Mouse (Mus musculus) cerebellum, adult 9-11 months (tissue): ENCODE results near the gene Cend1.
"Not testable (repeated sequence)": the region's sequence is repeated elsewhere in the genome, so short reads cannot be mapped to it uniquely, and the experiment has no call there.

Source experiments
- DNase-seq: peaks from one replicate; pipeline ENCODE4 v3.0.0; 2022

Gene Cend1

DNA sequence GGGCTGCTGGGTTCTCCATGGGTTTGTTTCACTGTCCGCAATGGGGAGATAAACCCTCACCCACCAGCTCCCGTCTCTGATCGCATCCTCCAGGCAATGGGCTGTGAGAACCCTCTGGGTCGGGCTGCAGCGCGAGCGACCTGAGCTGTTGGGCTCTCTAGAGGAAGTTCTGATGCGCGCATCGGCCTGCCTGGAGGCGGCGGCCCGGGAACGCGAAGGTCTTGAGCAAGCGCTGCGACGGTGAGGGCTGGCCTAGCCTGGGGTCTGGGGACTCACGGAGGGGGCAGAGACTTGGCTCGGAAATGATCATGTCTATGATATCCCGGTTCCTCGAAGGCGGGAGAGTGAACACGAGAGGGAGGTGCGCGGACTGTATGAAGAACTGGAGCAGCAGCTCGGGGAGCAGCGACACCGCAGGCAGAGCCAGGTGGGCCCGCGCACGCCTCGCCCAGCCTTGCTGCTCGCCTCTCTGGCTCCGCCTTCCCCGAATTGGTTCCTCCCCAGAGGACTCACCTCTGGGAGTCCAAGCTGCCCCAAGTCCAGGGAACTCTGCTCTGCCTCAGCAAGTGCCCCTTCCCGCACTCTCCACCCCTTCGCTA is 35.4 kb upstream of the Cend1 start:
- DNase-seq, result peak; percentile 57

DNA sequence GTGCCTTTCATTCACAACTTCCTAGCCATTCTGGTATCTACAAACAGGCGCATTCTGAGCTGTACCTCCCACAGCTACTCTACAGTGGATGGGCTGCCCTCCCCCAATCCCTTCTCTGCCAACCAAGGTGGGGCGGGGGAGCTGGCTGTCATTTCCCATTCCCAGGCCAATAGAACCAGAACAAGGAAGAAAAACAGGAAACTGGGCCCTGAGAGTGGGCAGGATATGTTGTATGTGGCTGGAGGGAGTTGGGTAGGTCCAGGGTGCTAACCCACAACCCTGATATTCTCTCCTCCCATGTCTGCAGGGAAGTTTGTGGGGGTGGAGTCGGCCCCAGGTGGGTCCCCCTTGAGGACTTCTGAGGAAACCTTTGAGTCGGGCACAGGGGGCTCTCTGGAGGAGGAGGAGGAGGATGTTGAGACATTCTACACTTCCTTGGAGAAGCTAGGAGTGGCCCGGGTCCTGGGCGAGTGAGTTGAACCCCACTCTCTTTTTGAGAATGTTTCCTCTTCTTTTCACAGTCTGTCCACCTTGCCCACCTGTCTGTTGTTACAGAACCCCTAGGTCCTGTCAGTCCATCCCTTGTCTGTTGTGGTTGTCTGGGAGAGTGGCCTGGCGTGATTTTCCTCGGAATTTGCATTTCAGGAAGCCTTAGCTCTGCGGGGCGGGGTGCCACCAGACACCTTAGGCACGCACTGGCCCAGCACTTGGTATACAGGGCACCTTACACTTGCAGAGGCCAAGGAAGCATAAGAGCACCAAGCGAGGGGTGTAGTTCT is 34.7 kb upstream of the Cend1 start:
- peak; percentile 52 for DNase-seq

DNA sequence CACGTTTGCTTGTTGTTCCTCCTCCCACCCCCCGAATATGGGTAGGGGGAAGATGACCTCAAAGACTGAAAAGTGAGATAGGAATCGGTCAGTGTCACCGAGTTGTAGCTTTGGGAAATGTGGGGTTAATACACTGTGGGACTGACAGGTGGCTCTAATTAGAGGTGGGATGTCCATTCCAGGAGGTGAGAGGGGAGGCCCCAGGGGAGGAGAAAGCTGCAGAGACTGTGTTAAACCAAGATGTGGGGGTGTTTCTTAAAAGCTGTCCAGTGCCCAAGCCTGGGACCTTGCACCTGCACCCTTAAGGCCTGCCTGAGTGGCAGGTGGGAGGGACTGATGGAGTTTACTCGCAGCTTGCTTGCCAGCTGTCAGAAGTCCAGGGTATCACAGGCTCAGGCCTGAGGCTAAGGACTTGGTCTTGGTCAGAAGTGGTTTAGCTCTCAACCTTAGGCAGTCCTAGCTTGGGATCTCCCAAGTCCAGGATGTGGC is 33.1 kb upstream of the Cend1 start:
- DNase-seq, result peak; percentile 71

DNA sequence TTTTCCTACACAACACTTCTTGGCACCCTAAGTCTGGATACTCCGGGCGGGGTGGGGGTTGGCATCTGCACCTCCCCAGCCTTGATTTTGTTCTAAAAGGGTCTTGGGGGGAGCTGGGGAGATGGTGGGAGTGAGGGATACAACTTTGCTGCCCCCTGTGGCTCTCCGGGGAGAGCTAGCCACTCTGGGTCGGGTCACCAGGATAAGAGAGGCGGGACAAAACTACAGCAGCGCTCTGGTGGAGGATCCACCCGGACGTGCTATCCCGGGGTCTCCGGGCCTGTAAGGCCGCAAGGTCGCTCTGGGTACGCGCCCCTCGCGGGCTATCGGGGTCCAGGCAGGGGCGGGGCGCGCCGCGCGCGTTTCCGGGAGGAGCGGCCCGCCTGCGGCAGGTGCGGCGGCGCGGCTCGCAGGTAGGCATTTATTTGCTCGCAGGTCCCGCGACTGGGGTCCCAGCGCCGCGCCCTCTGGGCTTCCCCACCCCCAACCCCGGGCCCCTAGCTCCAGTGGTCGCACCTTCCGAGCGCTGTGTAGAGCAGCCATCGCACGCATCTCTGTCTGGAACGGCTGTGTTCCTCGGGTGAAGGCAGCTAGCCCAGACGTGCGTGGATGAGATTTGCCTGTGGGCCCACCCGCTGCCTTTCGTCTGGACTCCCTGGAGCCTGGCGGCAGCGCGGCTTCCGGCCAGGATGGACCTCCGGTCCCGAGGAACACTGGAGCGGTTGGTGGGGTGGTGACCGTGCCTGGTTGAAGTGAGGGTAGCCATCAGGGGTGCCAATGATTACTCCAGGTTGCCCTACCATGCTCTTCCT is 32.4 kb upstream of the Cend1 start:
- DNase-seq, result peak; percentile 66

DNA sequence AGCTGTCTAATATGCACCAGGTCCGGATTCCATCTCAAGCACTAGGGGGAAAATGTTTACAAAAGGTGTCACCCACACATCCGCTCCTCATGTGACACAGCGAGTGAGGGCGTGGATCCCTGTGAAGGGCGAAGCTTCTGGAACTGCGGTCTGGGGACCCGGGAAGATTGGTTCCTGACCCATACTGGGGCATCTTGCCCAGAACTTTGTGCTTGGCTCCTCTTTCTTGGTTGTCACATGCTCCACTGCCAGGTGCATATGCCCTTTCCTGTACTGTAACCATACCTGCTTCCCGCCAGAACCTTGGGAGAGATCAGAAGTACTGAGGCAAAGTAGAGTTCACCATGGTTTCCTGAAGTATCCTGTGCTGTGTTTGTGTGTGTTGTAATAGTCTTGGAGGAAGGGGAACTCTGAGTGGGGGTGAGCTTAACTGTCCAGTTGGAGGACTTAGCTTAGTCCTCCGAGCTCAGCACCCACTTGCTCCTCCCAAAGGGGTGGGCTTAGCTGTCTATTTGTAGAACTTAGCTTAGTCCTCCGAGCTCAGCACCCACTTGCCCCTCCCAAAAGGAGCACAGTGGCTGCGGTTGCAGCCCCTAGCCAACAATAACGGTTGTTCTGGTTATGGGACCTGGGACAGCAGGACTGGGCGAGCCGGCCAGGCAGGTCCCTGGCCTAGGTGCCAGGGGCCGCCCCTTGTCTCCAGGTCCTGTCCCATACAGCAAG is 31.3 kb upstream of the Cend1 start, which contains the start of gene Cracr2b:
TSS of gene Cracr2b (plus strand) at position 704 of the 723 bp plus-strand sequence.
- DNase-seq, result peak; percentile 75

DNA sequence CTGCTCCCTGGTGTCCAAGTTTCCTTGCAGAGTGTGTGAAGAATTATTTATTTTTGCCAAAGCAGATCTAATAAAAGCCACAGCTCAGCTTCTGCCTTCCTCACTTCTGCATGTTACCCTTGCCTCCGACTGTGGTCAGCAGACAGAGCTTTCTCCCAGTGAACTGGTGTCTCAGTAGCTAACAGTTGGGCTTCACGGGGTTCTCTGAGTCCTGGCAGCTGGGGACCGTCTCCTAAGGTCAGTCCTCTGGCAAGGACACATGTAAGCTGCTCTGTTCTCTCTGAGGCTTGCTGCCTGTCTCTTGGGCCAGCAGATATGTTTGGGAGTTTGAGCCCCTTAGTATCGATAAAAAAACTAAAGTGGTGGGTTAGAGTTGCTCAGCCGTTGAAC is 30.7 kb upstream of the Cend1 start:
- DNase-seq, result no peak

DNA sequence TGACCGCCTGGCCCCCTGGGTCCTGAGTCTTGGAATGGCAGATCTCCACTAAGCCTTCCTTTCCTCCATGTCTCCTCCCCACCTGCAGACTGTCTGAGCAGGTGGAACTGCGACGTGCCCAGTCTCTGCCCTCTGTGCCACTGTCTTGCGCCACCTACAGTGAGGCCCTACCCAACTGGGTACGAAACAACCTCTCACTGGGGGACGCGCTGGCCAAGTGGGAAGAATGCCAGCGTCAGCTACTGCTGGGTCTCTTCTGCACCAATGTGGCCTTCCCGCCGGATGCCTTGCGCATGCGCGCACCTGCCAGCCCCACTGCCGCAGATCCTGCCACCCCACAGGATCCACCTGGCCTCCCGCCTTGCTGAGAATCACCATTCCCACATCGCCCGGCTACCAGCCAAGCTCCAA is 30.0 kb upstream of the Cend1 start:
- DNase-seq, result peak; percentile 91

DNA sequence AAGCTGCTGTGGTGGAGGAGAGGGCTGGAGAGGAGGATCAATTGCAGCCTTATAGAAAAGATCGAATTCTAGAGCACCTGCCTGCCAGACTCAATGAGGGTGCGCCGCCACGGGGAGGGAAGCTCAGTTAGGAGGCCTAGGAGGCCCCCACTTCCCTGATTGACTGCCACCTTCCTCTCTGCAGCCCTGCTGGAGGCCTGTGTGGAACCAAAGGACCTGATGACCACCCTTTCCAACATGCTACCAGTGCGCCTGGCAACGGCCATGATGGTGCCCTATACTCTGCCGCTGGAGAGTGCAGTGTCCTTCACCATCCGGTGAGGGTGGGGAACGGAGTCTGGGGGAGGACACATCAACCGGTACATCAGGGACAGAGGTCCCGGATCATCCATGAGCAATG is 29.4 kb upstream of the Cend1 start:
- DNase-seq, result no peak

DNA sequence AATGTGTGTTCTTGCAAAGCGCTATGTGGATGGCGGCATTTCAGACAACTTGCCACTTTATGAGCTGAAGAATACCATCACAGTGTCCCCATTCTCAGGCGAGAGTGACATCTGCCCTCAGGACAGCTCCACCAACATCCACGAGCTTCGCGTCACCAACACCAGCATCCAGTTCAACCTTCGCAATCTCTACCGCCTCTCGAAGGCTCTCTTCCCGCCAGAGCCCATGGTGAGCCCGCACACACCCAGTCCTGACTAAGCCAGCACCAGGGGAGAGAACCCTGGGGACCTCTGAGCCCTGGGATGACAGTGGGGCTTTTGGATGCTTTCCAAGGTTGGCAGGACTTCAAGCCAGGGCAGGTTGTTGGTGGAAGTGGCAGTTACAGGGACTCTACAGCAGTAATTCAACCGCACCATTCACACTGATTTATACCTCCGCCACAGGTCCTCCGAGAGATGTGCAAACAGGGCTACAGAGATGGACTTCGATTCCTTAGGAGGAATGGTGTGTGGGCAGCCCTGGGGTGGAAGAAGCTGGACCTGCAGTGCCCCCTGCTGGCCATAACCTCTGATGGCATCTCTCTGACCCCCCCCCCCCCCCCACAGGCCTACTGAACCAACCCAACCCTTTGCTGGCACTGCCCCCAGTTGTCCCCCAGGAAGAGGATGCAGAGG is 28.8 kb upstream of the Cend1 start:
- DNase-seq, result peak; percentile 78

DNA sequence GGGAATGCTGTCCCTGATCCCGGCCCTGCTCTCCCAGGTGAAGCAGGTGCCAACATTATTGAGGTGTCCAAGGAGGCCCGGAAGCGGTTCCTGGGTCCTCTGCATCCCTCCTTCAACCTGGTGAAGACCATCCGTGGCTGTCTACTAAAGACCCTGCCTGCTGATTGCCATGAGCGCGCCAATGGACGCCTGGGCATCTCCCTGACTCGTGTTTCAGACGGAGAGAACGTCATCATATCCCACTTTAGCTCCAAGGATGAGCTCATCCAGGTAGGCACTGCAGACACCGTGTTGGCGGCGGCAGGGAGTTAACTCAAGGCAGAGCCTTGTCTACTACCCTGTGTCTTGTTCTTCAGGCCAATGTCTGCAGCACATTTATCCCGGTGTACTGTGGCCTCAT is 27.9 kb upstream of the Cend1 start:
- DNase-seq, result peak; percentile 67

DNA sequence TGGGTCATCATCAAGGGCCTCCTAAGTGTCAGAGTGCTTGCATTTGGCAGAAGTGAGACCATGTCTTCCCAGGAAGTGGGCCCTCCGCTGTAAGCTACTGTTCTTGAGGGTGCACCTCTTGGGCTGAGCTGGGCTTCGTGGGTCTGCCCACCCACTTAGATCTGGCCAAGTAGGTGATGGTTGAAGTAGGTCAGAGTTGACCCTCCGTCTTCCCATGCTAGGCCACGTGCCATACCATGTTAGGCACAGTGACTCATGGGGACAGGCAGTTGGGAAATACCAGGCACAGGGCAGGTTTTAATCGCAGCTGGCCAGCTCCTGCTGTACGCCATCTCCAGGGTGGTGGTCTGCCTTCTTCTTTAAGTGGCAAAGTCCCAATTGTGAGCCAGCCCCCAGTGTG is 27.4 kb upstream of the Cend1 start:
- no peak for DNase-seq

DNA sequence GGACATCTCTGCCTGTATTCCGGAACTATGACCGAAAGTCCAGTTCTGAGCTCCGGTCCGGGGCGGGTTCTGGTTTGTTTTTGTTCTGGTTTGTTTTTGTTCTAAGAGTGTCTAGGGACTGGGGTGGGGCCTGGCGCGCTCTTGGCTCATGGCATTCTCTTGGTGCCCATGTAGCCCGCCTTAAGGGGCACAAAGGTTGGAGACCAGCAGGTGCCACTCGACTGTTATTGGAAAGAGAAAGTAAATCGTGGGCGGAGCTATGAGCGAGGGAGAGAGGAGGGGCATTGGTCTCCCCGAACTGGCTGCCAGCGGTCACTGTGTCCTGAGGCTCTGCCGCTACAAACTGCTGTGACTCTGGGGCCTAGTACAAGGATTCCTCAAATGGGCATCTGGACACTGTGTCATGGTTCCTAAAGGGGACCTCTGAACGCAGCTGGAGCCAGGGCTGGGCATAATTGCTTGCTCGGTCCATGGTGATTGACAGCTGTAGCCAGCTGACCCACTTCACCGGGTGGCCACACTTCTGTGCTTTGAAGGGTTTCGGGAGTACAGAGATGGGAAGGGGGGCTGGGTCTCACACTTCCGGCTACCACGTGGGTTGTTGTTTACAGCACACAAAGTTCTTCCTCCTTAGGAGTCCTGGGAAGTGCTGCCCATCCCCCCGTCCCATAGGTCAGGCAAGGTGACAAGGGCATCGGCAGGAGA is 26.5 kb upstream of the Cend1 start:
- peak; percentile 87 for DNase-seq

DNA sequence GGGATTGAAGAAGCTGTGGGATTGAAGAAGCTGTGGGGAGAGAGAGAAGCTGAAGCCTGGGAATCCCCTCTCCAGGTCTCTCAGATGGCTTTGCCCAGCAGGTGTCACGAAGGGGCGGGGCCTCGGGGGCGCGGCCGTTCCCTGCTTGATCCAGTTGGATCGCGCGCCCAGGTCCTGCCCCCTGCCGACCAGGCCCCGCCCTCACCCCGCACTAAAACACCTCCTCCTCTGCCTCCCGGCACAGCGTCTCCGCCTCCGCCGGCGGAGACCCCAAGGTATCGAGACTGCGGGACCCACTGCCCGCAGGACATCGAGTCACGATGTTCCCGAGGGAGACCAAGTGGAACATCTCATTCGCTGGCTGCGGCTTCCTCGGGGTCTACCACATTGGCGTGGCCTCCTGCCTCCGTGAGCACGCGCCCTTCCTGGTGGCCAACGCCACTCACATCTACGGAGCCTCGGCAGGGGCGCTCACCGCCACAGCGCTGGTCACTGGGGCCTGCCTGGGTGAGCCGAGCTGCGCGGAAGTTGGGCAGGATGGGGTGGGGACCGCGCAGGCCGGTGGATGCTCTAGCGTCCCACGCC is 25.8 kb upstream of the Cend1 start, which contains the start of gene Pnpla2:
TSS of gene Pnpla2 (plus strand) at position 232 of the 585 bp plus-strand sequence.
- peak; percentile 91 for DNase-seq

DNA sequence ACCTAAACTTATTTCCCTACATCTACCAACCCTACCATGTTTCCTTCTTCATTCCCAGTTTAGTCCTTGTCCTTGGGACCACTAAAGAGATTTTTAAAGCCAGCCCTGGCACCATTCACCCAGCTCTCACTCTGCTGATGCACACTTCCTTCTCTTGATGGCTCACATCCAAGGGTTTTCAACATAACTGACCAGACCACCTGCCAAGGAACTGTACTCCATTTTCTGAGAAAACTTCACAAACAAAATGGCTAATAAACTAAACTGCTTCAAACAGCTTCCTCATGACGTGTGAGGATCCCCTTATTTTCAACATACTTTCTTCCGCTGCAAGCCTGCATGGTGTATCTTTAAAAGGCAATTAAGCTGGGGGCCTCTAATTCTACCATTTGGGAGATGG is 24.3 kb upstream of the Cend1 start:
- DNase-seq, result no peak

DNA sequence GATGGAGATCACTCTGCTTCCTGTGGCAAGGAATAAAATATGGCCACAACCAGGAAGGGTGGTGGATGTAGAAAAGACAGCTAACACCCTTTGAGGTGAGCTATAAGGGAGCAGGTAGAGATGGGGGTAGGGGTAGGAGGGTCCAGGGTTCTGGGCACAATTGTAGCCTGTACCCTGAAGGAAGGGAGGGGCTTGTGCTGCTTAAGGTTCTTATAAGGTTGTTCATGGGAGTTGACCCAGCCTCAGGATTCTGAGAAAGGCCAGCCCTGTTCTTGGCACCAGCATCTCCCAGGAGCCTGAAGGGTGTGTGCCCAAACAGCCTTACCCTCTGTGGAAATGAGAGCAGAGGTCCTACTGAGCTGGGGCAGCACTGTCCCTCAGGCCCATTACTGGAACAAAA is 22.6 kb upstream of the Cend1 start:
- DNase-seq, result no peak

DNA sequence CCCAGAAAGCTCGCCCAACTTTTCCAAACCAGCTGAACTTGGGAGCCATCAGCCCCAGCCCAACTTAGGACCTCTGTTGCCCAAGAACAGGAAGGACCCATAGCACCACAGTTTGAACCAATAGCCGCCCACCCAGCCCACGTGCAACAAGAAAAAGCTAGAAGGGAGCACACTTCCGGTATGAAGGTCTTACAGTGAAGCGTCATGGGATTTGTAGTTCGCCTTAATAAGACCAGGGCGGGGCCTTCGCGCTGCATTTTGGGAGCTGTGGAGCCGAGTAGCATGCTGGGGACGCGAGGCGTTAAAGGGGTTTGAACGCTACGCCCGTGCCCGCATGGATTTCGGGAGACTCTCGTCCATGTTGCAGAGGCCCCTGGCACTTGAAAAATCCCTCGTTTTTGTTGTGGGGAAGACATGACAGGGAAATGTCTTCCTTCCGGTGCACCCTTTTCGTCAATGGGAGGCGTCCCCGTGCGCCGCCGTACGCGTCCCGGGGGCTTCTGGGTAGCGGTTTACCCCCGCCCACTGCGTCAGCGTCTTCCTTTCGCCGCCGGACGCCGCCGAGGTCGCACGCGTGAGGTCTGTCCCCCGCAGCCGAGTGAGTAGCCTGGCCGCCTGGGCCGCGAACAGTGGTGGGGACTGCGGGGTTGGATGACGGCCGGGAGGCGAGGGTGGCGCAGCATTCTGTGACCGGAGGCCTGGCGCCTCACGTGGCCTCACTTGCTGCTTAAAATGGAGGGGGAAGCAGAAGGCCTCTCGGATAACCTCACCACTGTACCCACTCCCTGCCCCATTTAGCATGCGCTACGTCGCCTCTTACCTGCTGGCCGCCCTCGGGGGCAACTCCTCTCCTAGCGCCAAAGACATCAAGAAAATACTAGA is 18.1 kb upstream of the Cend1 start, which contains the start of gene Rplp2:
TSS of gene Rplp2 (plus strand) at position 261 of the 882 bp plus-strand sequence.
- peak; percentile 94 for DNase-seq

DNA sequence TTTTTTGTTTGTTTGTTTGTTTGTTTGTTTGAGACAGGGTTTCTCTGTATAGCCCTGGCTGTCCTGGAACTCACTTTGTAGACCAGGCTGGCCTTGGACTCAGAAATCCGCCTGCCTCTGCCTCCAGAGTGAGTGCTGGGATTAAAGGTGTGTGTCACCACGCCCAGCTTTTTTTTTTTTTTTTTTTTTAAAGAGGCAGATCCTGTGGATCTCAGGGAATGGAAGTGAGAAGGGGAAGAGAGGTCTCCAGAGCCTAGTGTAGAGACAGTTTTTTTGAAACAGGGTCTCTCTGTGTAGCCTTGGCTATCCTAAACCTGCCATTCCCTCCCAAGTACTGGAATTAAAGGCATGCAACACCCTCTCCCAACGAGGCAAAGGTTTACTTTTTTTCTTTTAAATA is 17.1 kb upstream of the Cend1 start:
- not testable (repeated sequence) for DNase-seq

DNA sequence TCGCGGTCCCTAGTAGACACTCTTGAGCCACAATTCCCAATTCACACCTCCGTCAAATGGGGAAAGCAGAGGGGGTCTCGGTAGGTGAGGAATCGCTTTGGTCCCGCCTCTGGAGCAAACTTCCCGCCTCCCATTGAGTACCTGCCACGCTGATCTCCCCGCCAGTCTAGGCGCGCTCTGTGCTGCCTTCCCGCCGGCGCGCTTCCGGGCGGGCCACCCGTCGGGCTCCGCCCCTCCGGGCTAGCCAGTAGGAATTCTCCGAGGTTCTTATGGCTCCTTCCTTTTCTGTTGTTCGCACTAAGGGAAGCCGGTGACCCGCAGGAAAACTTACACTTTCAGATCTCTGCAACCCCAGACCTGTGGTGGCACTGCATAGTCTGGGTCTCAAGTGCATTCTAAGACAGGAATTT is 14.5 kb upstream of the Cend1 start, which contains the start of gene Pidd1:
TSS of gene Pidd1 (minus strand) at position 198 of the 410 bp plus-strand sequence.
- peak; percentile 47 for DNase-seq

DNA sequence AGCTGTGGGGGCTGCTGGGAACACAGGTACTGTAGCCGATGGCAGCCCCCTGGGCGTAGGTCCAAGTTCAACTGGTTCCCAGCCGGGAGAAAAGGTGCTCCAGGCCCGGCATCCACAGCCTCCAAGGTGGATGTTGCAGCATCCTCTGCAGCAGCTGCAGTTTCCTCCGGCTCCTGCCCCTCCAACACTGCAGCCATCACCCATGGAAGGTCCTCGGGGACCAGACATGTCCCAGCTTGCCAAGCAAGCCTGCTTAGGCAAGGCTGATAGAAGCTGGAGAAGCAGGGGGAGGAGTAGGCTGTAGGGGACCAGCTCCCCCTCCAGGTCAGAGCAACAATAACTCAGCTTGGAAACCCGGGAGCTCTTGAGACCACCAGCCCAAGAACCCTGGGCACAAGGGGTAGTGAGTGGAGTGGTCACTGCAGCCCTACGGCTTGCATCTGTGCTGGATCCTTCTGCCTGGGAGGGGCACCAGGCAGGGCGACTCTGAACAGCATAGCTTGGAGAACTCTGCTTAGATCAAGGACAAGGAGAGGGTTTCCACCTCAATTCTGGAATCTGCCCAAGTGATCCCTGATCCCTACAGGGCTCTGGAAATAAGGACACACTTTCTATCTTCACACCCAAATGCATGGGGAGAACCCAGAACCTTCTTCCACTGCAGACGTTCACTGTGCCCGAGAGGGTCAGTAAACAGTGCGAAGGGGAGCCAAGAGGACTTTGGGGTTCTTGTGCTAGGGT is 14.0 kb upstream of the Cend1 start:
- peak; percentile 64 for DNase-seq
